Mouse (Mus musculus): Measurements from ENCODE around the gene Atf6b.

The Atf6b gene

DNA sequence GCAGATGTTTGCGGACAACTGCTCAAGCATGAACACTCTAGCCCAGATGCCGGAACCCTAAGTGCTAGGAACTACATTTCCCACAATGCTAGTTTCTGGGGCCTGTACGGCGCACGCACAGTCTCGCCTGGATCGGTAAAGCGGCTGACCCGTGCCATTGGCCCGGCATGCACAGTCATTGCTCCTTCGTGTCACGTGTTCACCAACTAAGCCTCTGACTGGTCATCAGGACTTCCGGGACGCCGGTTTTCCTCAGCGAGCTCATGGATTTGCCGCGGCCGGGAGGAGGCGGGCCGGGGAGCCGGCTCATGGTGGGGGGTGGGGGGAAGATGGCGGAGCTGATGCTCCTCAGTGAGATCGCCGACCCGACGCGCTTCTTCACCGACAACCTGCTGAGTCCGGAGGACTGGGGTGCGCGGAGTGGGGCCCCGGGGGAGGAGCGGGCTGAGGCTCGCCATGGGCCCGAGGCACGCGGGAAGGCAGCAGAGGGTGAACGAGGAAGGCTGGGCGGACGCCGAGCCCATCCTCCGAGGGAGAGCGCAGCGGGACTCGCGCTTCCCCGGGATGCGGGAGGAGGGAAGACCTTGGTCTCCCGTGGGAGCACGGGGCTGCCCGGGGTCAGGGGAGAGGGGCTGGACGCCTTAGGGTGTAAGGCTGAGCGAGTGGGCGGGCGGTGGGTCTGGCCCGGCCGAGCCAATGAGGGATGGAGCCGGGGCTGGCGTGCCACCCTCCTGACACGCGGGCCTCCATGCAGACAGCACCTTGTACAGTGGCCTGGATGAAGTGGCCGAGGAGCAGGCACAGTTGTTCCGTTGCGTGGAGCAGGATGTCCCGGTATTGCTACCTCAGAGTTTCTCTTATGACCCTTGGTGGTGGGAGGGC, at the start of gene Atf6b:
Gene Atf6b (plus strand): TSS at position 241 of the 882 bp plus-strand sequence.
- DNase-seq (ENCODE audit: low spot score) = peak; percentile 85

DNA sequence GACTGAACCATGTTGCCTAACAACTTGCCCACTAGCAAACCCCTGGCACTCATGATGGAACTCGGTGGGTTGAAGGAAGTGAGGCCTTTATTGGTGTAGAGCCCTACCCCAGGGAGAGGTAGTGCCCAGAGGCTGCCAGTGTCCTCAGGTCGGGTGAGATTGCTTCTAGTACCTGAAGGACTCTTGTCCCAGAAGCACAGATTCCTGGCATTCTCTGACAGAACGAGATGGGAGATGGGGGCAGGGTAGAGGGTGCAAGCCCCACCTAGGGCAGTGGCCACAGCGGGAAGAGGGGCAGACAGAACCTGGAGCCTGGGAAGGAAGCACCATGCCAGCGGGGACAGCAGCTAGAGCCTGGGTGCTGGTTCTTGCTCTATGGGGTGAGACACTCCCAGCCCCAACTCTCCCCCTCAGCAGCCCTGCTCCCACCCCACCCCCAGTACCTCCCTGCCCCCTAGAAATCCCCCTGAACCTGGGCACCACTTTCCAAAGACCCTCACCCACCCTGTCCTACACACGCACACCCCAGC, 49.3 kb upstream of the Atf6b start, which contains the start of gene Ager:
Gene Ager (plus strand): TSS at position 297 of the 530 bp plus-strand sequence.
- no peak for DNase-seq (ENCODE audit: low spot score)

DNA sequence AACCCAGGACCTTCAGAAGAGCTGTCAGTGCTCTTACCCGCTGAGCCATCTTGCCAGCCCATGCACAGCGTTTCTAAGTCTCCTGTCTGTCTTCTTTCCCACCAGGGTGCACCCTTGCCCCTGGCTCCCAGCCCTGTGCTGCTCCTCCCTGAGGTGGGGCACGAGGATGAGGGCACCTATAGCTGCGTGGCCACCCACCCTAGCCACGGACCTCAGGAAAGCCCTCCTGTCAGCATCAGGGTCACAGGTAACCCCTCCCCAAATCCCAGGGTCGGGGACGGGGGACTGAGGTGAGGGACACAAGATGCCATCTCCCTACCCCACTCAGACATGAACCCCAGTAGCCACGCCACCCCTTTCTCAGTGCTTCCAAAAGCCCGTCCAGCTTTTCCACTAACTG, 47.1 kb upstream of the Atf6b start:
- DNase-seq (ENCODE audit: low spot score) = no peak

- no peak for DNase-seq (ENCODE audit: low spot score)
Measured at GRCm38 (mm10) chr17:34601796-34602195, 45.1 kb upstream of the Atf6b start.

DNA sequence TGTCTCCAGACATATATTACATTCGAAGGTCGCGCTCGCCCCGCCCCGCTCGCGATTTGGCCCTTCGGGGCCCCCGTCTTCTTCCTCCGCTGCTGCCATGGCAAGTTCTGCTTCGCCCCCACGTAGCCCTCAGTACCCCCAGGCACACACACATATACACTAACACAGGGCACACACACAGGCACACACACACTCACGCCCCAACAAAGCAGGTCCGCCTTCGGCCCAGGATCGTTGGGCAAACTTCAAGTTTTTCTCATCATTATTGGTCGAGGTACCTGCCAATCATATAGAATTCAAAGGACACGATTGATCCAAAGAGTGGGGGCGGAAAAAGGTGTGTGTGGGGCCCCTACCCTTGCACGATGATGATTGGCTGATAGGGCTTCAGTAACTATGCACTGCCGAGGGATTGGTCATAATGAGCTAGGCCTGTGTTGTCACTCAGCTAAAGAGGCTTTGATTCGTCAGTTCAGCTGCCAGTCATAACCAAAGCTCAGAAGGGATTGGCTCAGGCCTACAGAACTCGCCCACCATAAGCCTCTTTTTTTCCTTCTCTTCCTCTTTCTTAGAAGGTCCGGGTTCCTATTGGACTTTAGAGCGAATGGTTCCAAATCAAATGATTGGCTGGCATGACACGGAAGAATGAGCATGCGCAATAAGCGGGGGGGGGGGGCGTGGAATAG, 43.4 kb upstream of the Atf6b start, which contains the start of gene Rnf5:
Gene Rnf5 (minus strand): TSS at position 316 of the 686 bp plus-strand sequence.
- DNase-seq (ENCODE audit: low spot score) = peak; percentile 95

- peak; percentile 92 for DNase-seq (ENCODE audit: low spot score)
Measured at GRCm38 (mm10) chr17:34604061-34604508, 42.9 kb upstream of the Atf6b start, which contains the start of gene Agpat1. Gene Agpat1, plus strand, starts transcription at chr17:34604262.

GRCm38 (mm10) chr17:34604511-34605237, 42.3 kb upstream of the Atf6b start:
- no peak for DNase-seq (ENCODE audit: low spot score)

GRCm38 (mm10) chr17:34605609-34606008, 41.3 kb upstream of the Atf6b start:
- DNase-seq (ENCODE audit: low spot score) = peak; percentile 81

DNA sequence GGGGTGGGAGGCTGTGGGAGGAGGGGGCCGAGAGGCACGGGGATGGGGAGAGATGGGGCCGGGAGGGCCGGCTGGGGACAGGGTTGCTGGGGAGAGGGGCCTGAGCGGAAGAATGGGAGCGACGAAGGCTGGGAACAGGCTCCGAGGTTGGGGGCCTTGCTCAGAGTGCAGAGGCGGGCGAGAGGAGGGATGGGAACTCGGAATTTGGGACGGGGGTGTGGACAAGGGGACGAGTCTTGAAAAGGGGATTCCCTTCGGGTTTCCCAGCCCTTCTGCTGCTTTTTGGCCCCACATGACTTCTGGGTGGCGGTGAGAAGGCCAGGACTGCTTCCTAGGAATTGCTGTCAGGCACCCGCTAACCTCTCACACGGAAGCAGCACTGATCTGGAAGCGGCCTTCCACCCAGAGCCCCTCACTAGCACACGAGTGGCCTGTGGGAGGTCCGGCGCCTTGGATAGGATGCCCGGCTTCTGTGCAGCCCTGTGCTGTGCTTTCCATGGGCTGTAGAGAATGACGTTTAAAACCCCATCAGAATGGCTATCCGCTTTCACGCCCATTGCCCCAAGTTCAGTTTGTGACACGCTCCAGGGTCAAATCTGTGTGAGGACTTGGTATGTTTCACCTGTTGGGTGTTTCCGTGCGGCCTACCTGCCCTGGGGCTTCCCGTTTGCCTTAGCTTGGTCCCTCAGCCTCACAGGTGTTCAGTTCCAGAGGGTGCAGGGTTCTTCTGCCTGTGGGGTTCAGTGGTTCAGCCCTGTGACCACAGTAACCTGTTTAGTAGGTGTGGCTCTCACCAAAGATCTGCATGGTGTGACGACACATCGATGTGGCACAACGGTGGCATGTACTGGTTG, 40.5 kb upstream of the Atf6b start:
- no peak for DNase-seq (ENCODE audit: low spot score)

- DNase-seq (ENCODE audit: low spot score) = no peak
Measured at GRCm38 (mm10) chr17:34607997-34608396, 38.9 kb upstream of the Atf6b start.

DNA sequence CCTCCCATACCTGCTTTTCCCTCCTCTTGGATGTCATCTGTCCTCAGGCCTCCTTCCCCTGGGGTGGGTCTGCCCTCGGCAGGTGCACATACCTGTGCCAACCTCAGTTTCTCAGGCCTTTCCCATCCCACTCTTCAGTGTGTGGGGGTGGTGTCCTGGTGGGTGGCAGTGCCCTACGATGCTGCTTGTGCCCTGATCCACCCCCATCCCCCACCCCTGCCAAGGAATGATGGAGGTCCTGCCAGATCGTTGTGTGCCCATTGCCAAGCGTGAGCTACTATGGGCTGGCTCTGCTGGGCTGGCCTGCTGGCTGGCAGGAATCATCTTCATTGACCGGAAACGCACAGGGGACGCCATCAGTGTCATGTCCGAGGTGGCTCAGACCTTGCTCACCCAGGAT, 35.9 kb upstream of the Atf6b start:
- DNase-seq (ENCODE audit: low spot score) = no peak

DNA sequence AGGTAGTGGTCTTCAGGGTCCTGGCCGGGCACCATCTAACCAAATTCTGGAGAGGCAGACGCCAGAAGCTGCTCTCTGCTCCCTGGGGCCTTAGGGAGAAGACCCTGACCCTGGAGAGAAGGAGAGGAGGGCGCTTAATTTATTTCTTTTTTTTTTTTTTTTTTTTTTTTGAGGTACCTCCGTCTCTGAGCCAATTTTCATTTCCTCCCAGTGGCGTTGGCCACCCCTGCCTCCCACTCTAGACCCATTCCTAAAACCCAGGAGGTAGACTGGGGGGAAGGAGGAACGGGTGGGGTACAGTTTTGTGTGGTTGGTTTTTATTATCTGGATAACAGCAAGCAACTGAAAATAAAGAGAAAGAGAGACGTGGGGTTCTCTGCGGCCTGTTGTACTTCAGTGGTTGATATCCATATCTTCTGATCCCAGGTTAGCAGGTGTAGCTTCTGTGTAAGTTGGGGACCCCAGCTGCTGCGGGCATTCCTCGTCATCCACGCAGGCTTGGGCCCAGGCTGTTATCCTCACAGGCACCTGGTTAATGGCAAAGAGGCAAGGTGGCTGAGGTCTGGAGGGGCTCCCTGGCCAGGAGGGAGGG, 33.8 kb upstream of the Atf6b start:
- DNase-seq (ENCODE audit: low spot score) = no peak

GRCm38 (mm10) chr17:34613830-34614229, 33.1 kb upstream of the Atf6b start:
- DNase-seq (ENCODE audit: low spot score) = no peak

DNA sequence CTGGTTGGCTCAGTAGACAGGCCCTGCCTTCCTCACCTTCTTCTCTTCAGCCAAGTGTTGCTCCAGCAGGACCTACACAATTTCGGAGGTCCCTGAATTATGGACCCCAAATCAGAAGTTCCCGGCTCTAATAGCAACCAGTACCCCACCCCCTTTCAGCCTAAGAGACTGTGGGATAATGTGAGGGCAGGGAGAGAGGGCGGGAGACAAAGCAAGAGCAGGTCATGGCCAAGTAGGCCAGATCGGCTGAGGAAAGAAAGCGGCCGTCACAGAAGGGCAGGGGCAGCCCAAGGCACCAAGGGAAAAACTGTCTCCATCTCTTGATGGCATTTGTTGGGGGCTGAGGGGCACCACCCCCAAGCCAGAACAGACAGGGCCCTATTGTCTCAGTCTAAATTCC, 31.1 kb upstream of the Atf6b start, which contains the start of gene Egfl8:
Gene Egfl8 (minus strand): TSS at position 101 of the 400 bp plus-strand sequence.
- no peak for DNase-seq (ENCODE audit: low spot score)

DNA sequence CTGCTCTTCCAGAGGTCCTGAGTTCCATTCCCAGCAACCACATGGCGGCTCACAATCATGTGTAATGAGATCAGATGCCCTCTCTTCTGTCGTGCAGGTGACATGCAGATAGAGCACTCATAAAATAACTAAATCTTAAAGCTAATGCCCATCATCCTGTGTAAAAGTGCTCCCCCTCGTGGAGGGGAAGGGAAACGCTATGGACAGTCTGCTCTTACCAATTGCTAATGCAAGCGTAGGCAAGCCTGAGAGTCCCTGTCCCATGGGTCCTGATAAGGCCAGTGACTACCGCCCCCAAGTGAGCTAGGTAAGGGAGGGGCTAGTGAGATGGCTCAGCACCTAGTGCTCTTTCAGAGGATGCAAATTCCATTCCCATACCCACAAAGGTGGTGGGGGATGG, 27.9 kb upstream of the Atf6b start:
- DNase-seq (ENCODE audit: low spot score) = peak; percentile 67

GRCm38 (mm10) chr17:34621006-34621405, 25.9 kb upstream of the Atf6b start:
- no peak for DNase-seq (ENCODE audit: low spot score)

DNA sequence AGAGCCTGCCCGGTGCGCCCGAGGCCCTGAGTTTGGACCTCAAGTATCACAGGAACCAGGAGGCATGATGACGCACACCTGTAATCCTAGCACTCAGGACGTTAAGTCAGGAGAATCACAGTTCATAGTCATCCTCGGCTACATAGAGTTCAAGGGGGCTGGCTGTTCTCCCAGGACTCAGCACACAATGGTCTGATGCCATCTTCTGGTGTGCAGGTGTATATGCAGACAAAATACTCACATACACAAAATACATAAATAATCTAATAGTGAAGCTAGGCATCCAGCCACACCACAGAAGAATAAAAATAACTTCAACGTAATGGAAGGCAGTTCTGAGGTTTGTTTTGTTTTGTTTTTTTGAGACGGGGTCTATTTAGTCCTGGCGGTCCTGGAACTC, 23.8 kb upstream of the Atf6b start:
- DNase-seq (ENCODE audit: low spot score) = no peak

DNA sequence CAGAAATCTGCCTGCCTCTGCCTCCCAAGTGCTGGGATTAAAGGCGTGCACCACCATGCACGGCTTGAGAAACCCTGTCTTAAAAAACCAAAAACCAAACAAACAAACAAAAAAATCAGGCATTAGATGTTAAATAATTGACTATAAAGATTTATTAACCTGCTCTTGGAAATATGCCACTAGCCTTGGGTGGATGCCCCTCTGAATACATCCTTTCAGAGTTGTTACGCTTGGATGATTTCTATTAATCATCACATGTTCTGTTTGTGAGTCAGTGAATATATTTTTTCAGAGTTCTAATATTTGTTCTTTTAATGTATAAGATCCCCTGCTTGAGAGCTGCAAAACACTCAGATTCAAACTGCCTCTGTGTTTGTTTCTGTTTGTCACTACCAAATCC, 22.0 kb upstream of the Atf6b start:
- no peak for DNase-seq (ENCODE audit: low spot score)

- DNase-seq (ENCODE audit: low spot score) = no peak
Measured at GRCm38 (mm10) chr17:34626062-34626772, 20.7 kb upstream of the Atf6b start.

DNA sequence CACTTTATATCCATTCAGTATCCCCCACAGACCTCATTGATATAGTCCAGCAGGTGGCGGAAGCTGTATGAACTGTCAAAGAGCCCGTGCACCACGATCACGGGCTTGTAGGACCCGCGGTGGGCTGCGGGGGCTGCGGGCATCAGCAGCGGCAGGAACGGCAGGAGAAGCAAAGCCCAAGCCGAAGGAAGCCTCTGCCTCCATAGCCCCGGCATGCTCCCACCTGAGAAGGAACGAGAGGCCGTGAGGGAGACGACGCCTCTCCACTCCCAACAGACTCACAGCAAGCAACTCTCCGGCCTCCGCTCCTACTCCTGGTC, 20.2 kb upstream of the Atf6b start:
- peak; percentile 25 for DNase-seq (ENCODE audit: low spot score)
